In the genomic region with DNA sequence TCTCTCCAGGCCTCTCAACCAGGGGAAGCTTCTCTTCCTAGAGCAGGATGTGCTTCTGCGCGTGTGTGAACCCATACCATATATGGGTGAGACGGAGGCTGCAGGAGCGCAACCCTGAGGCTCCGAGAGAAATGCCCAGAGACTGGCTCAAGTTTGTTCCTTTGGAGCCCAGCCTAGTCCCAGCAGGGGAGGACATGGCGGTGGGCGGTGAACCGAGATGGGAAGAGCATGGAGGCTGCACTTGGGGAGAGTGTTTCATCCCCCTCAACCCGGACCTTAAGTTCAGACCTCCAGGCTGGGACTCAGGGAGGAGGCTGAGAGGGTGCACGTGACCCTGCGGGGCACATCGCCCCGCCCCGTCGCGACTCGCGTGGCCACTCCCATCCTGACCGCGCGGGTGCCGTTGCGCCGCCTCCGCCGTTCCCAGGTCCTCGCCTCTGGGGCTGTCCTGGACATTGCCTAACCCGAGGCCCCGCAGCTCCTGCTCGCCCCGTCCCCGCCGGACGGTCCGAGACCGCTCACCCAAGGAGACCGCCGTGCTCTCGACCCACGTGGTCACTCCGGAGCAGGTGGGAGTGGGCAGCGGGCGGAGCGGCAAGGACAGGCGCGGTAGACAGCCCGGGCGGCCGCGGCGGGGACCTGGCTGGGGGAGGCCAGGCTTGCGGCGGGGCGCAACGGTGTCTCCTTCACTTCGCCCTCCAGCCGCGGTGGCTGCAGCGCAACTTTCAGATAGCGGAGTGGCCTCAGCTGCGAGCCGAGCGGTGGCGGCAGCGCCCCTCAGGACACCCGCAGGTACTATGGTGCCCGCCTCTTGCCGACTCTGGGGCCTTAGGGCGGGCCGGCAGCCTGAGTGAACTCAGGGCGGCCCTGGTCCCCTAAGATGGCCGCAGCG, we compare ENCODE assay signal across 8 mouse cellular contexts. TPM values are rescaled to one million over a fixed set of nuclear protein-coding genes. Genes with fewer than 3 reads are reported as not detected.
DNase-seq lines count a peak whose midpoint lies in the region; ATAC-seq lines count a peak whose summit lies in the region.

No protein-coding gene starts in this region.

- peak overlapping the region; percentile 89 for H3K27ac ChIP-seq in hindbrain, embryonic 16.5 days (ENCODE audit: low read depth, low read length)

- no peaks in the 10 kb centered on the region for H3K27me3 ChIP-seq in hindbrain, embryonic 16.5 days (replicated peaks; ENCODE audit: control insufficient read depth, insufficient read depth, low read length)

- H3K4me2 ChIP-seq in hindbrain, embryonic 16.5 days (ENCODE audit: low read length) = peak overlapping the region; percentile 92

- H3K36me3 ChIP-seq in hindbrain, embryonic 16.5 days (ENCODE audit: control insufficient read depth, insufficient read depth, low read length) = 0 out of 2 replicates have a peak, but pooled peaks cover 9% of the 10 kb centered on the region

- under 1% methylated on average over 44 of the region's 73 CpGs for WGBS in hindbrain, embryonic 16.5 days

- ATAC-seq in hindbrain, embryonic 16.5 days = peak; percentile 99

- no peaks in the 10 kb centered on the region for H3K9me3 ChIP-seq in hindbrain, embryonic 16.5 days (ENCODE audit: control insufficient read depth, low read length)

- peak overlapping the region; percentile 98 for H3K4me3 ChIP-seq in hindbrain, embryonic 16.5 days (ENCODE audit: low read length)

- peak; percentile 98 for DNase-seq in ZHBTc4 (ENCODE audit: low read depth, low spot score)
- DNase-seq in cerebellum, postnatal 4 days (ENCODE audit: low spot score in 2 of 2) = peak; percentile 89 to 95
- DNase-seq in gastrocnemius, adult 18-20 months (ENCODE audit: low spot score) = peak; percentile 97
- peak; percentile 93 to 96 for DNase-seq in left cerebral cortex, adult 18-20 months (ENCODE audit: low spot score in 2 of 2)
- DNase-seq in lung, postnatal 4 days = peak; percentile 98
- peak; percentile 97 for DNase-seq in retina, postnatal 1 day
- DNase-seq in thymus, postnatal 4 days = peak; percentile 98

- H3K9ac ChIP-seq in hindbrain, embryonic 16.5 days (ENCODE audit: low read depth, low read length) = peak overlapping the region; percentile 81

- H3K4me1 ChIP-seq in hindbrain, embryonic 16.5 days (ENCODE audit: control insufficient read depth, insufficient read depth, low read depth, low read length) = peaks cover 24% of the 10 kb centered on the region

RNA-seq across cellular contexts. Expression of gene Vdac2, which starts 6.1 kb away (rescaled TPM):
- 100 to 1,000 TPM; 304 to 312 TPM for total RNA-seq in gastrocnemius, adult 18-20 months (2021)
- polyA plus RNA-seq in hindbrain, embryonic 16.5 days (2015; fragmentation: Nextera tagmentation; extraction: Ambion mirVana) = 300 and 327 TPM in 2 replicates
- total RNA-seq in left cerebral cortex, adult 18-20 months (2021) = 100 to 1,000 TPM; 228 to 254 TPM

RNA-seq across cellular contexts. Expression of gene Comtd1, which starts 17.7 kb away (rescaled TPM):
- total RNA-seq in gastrocnemius, adult 18-20 months (2021) = 10 to 100 TPM in 1 of 2 experiments, 1 to 10 TPM in 1; 6.1 to 11.3 TPM
- polyA plus RNA-seq in hindbrain, embryonic 16.5 days (2015; fragmentation: Nextera tagmentation; extraction: Ambion mirVana) = 59.2 and 68.9 TPM in 2 replicates
- total RNA-seq in left cerebral cortex, adult 18-20 months (2021) = 10 to 100 TPM; 26.7 to 34.2 TPM

Comparison
In these comparisons a context has a peak if more than half of its experiments do, and no peak if none do; other contexts are left out.
1. Peak in every context shown above with its lines: DNase-seq, ATAC-seq, H3K4me3 ChIP-seq and H3K27ac ChIP-seq.